Mouse (Mus musculus): ENCODE results near the gene Mt3.

- no peak for TF ChIP-seq CTCF (IDR thresholded peaks at IDR 0.05; ENCODE audit: borderline replicate concordance, control insufficient read depth, extremely low read depth, insufficient read depth, low read length, poor library complexity)
- TF ChIP-seq POLR2A (IDR thresholded peaks at IDR 0.05; ENCODE audit: control insufficient read depth, extremely low read depth, insufficient read depth, low read length, poor library complexity) = no peak
Observed at GRCm38 (mm10) chr8:94154537-94154936, 2.1 kb downstream of the Mt3 start.

Data from thymus, adult 2 months (tissue).